Mouse (Mus musculus): ENCODE measurements around the gene Tmem107.

Tmem107 gene

DNA sequence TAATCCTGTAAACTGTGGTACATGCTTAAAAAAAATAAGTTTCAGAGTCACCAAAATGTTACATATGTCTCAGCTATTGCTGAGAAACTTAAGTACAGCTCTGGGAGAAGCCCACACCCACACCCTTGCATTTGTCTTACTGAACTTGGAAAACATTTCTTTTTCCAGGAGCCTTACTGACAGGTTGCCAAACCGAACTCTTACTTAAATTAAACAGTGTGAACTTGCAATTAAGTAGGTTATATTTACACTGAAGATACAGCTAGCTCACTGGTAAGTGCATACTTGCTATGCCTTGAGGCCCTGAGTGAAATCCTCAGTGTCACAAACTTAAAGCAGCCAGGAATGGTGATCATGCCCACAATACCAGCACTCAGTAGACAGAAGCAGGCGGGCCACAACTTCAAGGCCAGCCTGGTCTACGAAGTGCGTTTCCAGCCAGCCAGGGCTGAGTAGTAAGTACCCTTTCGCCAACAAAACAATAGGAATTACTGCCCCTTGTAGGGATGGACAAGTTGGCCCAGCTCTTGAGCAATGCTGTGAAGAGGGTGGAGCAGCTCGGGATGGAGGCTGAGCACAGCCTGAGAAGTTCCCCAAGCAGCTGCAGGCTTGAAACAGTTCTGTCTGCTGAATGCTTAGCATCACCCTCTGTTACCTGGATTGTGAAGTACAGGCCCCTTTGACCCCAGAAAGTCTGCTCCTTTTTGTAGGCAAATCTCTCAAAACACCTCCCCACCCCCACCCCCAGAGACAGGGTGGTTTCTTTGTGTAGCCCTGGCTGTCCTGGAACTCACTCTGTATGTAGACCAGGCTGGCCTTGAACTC is 3.6 kb downstream of the Tmem107 start:
- DNase-seq (ENCODE audit: low spot score in 2 of 2): no peak

- DNase-seq (ENCODE audit: low spot score in 2 of 2): no peak
Observed at GRCm38 (mm10) chr11:69074776-69075069, 4.1 kb downstream of the Tmem107 start.

DNA sequence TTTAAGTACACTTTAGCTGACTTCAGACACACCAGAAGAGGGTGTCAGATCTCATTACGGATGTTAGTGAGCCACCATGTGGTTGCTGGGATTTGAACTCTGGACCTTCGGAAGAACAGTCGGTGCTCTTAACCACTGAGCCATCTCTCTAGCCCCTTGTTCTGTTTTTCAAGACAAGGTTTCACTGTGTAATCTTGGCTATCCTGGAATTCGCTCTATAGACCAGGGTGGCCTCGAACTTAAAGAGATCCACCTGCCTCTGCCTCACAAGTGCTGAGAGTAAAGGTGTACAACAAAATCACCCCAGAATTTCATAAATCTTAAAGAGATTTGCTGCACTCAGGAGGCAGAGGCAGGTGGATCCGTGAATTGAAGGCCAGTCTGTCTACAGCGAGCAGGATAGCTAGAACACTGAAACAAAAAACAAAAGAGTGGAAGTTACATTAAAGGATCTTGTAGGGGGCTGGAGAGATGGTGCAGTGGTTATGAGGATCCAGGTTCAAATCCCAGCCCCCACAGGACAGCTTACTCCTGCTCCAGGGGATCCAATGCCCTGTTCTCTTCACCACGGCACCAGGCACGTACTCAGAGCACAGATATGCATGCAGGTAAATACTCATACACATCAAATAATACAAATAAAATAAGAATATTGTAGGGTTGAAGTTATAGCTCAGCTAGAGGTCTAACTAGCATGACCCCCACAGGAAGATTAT is 5.3 kb downstream of the Tmem107 start:
- no peak for DNase-seq (ENCODE audit: low spot score in 2 of 2)

- DNase-seq (ENCODE audit: low spot score in 2 of 2): no peak
Observed at GRCm38 (mm10) chr11:69076572-69076971, 6.0 kb downstream of the Tmem107 start.

- no peak for DNase-seq (ENCODE audit: low spot score in 2 of 2)
Observed at GRCm38 (mm10) chr11:69077316-69077715, 6.7 kb downstream of the Tmem107 start.

- no peak for DNase-seq (ENCODE audit: low spot score in 2 of 2)
Observed at GRCm38 (mm10) chr11:69078041-69078440, 7.4 kb downstream of the Tmem107 start.

- DNase-seq (ENCODE audit: low spot score in 2 of 2): no peak
Observed at GRCm38 (mm10) chr11:69078805-69079438, 8.3 kb downstream of the Tmem107 start.

GRCm38 (mm10) chr11:69080102-69080854 is 9.7 kb downstream of the Tmem107 start:
- no peak for DNase-seq (ENCODE audit: low spot score in 2 of 2)

DNA sequence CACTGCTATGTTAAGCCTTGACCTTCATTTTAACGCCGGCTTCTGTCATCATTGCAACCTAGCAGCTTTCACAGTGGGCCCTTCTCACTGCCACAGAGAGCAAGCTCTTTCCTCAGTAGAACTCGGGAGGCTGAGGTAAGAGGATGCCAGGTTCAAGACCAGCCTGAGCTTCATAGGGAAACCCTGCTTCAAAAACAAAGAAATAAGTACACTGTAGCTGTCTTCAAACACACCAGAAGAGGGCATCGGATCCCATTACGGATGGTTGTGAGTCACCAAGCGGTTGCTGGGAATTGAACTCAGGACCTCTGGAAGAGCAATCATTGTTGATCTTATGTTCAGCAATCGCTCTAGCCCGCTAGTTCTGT is 10.2 kb downstream of the Tmem107 start:
- no peak for DNase-seq (ENCODE audit: low spot score in 2 of 2)

DNA sequence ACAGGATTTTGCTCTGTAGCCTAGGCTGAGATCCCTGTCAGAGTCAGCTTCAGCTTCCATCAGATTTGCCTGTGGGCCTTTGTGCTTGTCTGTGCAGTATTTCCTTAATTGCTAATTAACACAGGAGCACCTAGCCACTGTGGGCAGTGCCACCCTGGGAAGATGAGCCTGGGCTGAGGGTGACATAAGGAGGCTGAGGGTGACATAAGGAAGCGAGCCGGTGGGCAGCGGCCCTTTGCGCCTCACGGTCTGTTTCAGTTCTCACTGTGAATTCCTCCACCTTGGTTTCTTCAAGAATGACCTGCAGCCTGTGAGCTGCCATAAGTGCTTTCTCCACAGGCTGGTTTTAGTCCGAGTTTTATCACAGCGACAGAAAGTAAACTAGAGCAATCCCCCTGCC is 11.0 kb downstream of the Tmem107 start:
- DNase-seq (ENCODE audit: low spot score in 2 of 2): no peak

DNA sequence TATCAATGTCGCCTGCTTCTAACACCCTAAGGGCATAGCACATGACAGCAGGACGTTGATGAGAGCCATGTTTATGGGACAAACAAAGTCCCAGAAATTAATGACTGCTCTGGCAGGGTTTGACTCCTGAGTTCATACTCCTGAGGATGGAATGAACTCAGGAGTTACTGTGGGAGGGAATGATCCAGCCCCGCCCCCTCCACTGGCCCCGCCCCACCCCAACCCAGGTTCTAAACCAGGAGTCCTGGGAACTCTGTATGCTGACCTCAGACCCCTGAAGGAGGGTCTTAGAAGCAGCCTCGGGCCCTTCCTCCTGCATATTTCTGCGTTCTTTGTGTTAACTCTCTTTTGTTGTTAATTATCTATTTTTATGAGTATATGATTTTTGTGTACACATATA is 15.0 kb downstream of the Tmem107 start:
- no peak for DNase-seq (ENCODE audit: low spot score in 2 of 2)

- DNase-seq (ENCODE audit: low spot score in 2 of 2): no peak
Observed at GRCm38 (mm10) chr11:69086390-69086789, 15.8 kb downstream of the Tmem107 start.

DNA sequence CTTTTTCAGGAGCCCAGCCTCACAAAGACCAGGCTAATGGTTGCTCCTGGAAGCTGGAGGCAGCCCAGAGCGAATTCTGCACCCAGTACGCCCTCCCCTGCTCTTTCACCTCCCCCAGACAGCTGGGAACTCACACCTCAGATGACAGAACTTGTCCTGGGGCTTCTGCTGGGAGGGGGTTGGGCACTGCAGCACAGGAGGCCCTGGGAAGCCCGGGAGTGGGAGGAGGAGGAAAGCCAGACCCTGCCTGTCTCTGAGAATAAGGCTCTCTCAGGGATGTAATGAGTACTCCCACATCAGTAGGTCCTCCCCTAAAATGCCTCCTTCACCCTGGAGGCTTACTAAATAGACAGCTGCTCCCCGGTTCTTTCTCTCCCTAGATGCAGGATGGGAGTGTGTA is 16.5 kb downstream of the Tmem107 start:
- DNase-seq (ENCODE audit: low spot score in 2 of 2): no peak

DNA sequence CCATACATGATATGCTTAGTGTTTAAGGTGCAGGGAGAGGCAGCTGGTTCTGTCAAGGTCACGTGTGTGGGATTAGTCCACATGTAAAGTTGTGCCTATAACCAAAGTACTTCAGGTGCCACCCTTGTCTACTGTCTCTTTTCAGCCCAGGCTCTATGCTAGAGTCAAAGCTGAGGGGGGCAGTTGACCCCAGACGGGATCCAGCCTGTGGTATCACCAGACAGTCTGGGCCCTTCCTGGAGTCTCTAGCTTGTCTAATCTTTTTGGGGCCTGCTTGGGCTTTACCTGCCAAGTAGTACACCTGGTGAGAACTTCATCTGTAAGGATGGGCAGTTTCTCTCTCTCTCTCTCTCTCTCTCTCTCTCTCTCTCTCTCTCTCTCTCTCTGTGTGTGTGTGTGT is 17.0 kb downstream of the Tmem107 start:
- no peak for DNase-seq (ENCODE audit: low spot score in 2 of 2)

- DNase-seq (ENCODE audit: low spot score in 2 of 2): peak; percentile 86 to 87
Observed at GRCm38 (mm10) chr11:69088103-69088855, 17.7 kb downstream of the Tmem107 start, which contains the start of gene Vamp2. Gene Vamp2, plus strand, starts transcription at chr11:69088490.

- DNase-seq (ENCODE audit: low spot score in 2 of 2): no peak
Observed at GRCm38 (mm10) chr11:69088856-69089615, 18.4 kb downstream of the Tmem107 start.

- no peak for DNase-seq (ENCODE audit: low spot score in 2 of 2)
Observed at GRCm38 (mm10) chr11:69089616-69090290, 19.1 kb downstream of the Tmem107 start.

DNA sequence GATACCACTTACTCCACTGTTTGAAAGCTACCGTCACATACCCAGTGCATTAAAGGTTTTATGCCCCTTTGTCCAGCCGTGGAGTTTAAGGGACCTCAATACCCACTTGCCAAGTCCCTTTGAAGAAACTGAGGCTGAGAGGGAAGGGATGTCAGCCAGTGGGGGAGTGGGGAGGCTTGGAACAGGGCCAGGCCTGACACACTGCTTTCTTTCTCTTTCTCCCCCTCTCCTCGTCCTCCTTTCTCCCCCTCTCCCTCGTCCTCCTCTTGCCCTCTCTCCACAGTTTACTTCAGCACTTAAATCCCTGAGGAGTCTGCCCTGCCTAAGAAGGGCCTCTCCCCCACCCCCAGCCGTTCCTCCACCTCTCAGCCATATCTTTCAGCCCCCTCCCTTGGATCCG is 19.8 kb downstream of the Tmem107 start:
- no peak for DNase-seq (ENCODE audit: low spot score in 2 of 2)

GRCm38 (mm10) chr11:69091566-69092385 is 21.2 kb downstream of the Tmem107 start:
- DNase-seq (ENCODE audit: low spot score in 2 of 2): no peak

Measured in urinary bladder, postnatal 36 days (tissue).